Mouse (Mus musculus): ENCODE measurements around the gene Tmed8. TPM values are rescaled to one million over a fixed set of nuclear protein-coding genes. Genes with fewer than 3 reads are reported as not detected.

The Tmed8 gene
- polyA plus RNA-seq, 1 experiment from 2014 or later: 2.1 TPM

GRCm38 (mm10) chr12:87201694-87202093 is 1.4 kb upstream of the Tmed8 start:
- Histone ChIP-seq H3K4me1 (no peaks in the 10 kb centered on the region), H3K4me2 (no peak overlapping the region), H3K27ac (no peak overlapping the region), H3K9me3 (no peaks in the 10 kb centered on the region), H3K9ac (no peak overlapping the region), H3K27me3 (replicated peaks) (no peaks in the 10 kb centered on the region), H3K4me3 (replicated peaks) (no peak overlapping the region), H3K36me3 (no peaks in the 10 kb centered on the region)
- no peak for ATAC-seq (ENCODE audit: insufficient read depth, low FRiP score, low read depth)
- WGBS: 67% methylated on average over 5 of the region's 5 CpGs

GRCm38 (mm10) chr12:87199206-87199972 is 865 bp downstream of the Tmed8 start, which contains the start of gene Samd15:
Samd15 (plus strand) TSS chr12:87199723.
- Histone ChIP-seq H3K9me3 (no peaks in the 10 kb centered on the region), H3K4me2 (peak within 1 kb of the TSS; percentile 95), H3K27me3 (replicated peaks) (no peaks in the 10 kb centered on the region), H3K4me3 (replicated peaks) (peak within 1 kb of the TSS; percentile 88), H3K36me3 (no peaks in the 10 kb centered on the region), H3K4me1 (no peaks in the 10 kb centered on the region), H3K9ac (peak within 1 kb of the TSS; percentile 82), H3K27ac (peak within 1 kb of the TSS; percentile 76)
- peak; percentile 25; the same call in 1 of the 2 replicates for ATAC-seq (ENCODE audit: insufficient read depth, low FRiP score, low read depth)
- WGBS: 1% methylated on average over 37 of the region's 38 CpGs

GRCm38 (mm10) chr12:87198792-87199191 is 1.5 kb downstream of the Tmed8 start:
- no peak for ATAC-seq (ENCODE audit: insufficient read depth, low FRiP score, low read depth)
- H3K27me3 ChIP-seq (replicated peaks): no peaks in the 10 kb centered on the region
- H3K27ac ChIP-seq: no peak overlapping the region
- peak overlapping the region; percentile 88; the same call in 1 of the 2 replicates for H3K4me3 ChIP-seq (replicated peaks)
- no peaks in the 10 kb centered on the region for H3K9me3 ChIP-seq
- H3K4me1 ChIP-seq: no peaks in the 10 kb centered on the region
- 53% methylated on average over 6 of the region's 6 CpGs for WGBS
- H3K36me3 ChIP-seq: no peaks in the 10 kb centered on the region
- H3K4me2 ChIP-seq: peak overlapping the region; percentile 95
- H3K9ac ChIP-seq: no peak overlapping the region

- Histone ChIP-seq H3K4me1 (no peaks in the 10 kb centered on the region), H3K36me3 (no peaks in the 10 kb centered on the region), H3K4me3 (replicated peaks) (no peak overlapping the region), H3K4me2 (no peak overlapping the region), H3K9me3 (no peaks in the 10 kb centered on the region), H3K27ac (no peak overlapping the region), H3K9ac (no peak overlapping the region), H3K27me3 (replicated peaks) (no peaks in the 10 kb centered on the region)
- ATAC-seq (ENCODE audit: insufficient read depth, low FRiP score, low read depth): no peak
Measured at GRCm38 (mm10) chr12:87196310-87196709, 3.9 kb downstream of the Tmed8 start.

- Histone ChIP-seq H3K9ac (no peak overlapping the region), H3K4me3 (replicated peaks) (no peak overlapping the region), H3K4me2 (no peak overlapping the region), H3K9me3 (no peaks in the 10 kb centered on the region), H3K27me3 (replicated peaks) (no peaks in the 10 kb centered on the region), H3K4me1 (no peaks in the 10 kb centered on the region), H3K36me3 (no peaks in the 10 kb centered on the region), H3K27ac (no peak overlapping the region)
- ATAC-seq (ENCODE audit: insufficient read depth, low FRiP score, low read depth): no peak
- WGBS: 40% methylated on average over 1 of the region's 1 CpGs
Measured at GRCm38 (mm10) chr12:87195069-87195468, 5.2 kb downstream of the Tmed8 start.

- Histone ChIP-seq H3K27me3 (replicated peaks) (no peaks in the 10 kb centered on the region), H3K4me3 (replicated peaks) (no peak overlapping the region), H3K9ac (no peak overlapping the region), H3K27ac (no peak overlapping the region), H3K4me2 (no peak overlapping the region), H3K9me3 (no peaks in the 10 kb centered on the region), H3K4me1 (no peaks in the 10 kb centered on the region), H3K36me3 (no peaks in the 10 kb centered on the region)
- WGBS: 80% methylated on average over 3 of the region's 3 CpGs
- no peak for ATAC-seq (ENCODE audit: insufficient read depth, low FRiP score, low read depth)
Measured at GRCm38 (mm10) chr12:87193008-87193407, 7.2 kb downstream of the Tmed8 start.

GRCm38 (mm10) chr12:87177631-87178030 is 22.6 kb downstream of the Tmed8 start:
- Histone ChIP-seq H3K9me3 (no peaks in the 10 kb centered on the region), H3K4me2 (no peak overlapping the region), H3K9ac (no peak overlapping the region), H3K36me3 (0 out of 2 replicates have a peak, but pooled peaks cover under 1% of the 10 kb centered on the region), H3K4me3 (replicated peaks) (no peak overlapping the region), H3K27ac (no peak overlapping the region), H3K27me3 (replicated peaks) (no peaks in the 10 kb centered on the region), H3K4me1 (no peaks in the 10 kb centered on the region)
- ATAC-seq (ENCODE audit: insufficient read depth, low FRiP score, low read depth): no peak
- WGBS: 95% methylated on average over 4 of the region's 4 CpGs

- no peak overlapping the region for H3K4me3 ChIP-seq (replicated peaks)
- no peak overlapping the region for H3K4me2 ChIP-seq
- H3K4me1 ChIP-seq: no peaks in the 10 kb centered on the region
- H3K9me3 ChIP-seq: no peaks in the 10 kb centered on the region
- WGBS: 74% methylated on average over 4 of the region's 4 CpGs
- H3K27ac ChIP-seq: no peak overlapping the region
- H3K9ac ChIP-seq: no peak overlapping the region
- H3K36me3 ChIP-seq: 0 out of 2 replicates have a peak, but pooled peaks cover 3% of the 10 kb centered on the region
- no peaks in the 10 kb centered on the region for H3K27me3 ChIP-seq (replicated peaks)
- ATAC-seq (ENCODE audit: insufficient read depth, low FRiP score, low read depth): no peak
Measured at GRCm38 (mm10) chr12:87175194-87175946, 24.9 kb downstream of the Tmed8 start.

- Histone ChIP-seq H3K4me1 (no peaks in the 10 kb centered on the region), H3K9ac (no peak overlapping the region), H3K9me3 (no peaks in the 10 kb centered on the region), H3K4me3 (replicated peaks) (no peak overlapping the region), H3K4me2 (no peak overlapping the region), H3K36me3 (no peaks in the 10 kb centered on the region), H3K27me3 (replicated peaks) (no peaks in the 10 kb centered on the region), H3K27ac (no peak overlapping the region)
- WGBS: 90% methylated on average over 5 of the region's 5 CpGs
- no peak for ATAC-seq (ENCODE audit: insufficient read depth, low FRiP score, low read depth)
Measured at GRCm38 (mm10) chr12:87160815-87161214, 39.4 kb downstream of the Tmed8 start.

- 73% methylated on average over 1 of the region's 1 CpGs for WGBS
- Histone ChIP-seq H3K9me3 (no peaks in the 10 kb centered on the region), H3K36me3 (peaks cover 4% of the 10 kb centered on the region; the same call in 1 of the 2 replicates), H3K9ac (no peak overlapping the region), H3K27ac (no peak overlapping the region), H3K27me3 (replicated peaks) (no peaks in the 10 kb centered on the region), H3K4me1 (no peaks in the 10 kb centered on the region), H3K4me2 (no peak overlapping the region), H3K4me3 (replicated peaks) (no peak overlapping the region)
- no peak for ATAC-seq (ENCODE audit: insufficient read depth, low FRiP score, low read depth)
Measured at GRCm38 (mm10) chr12:87160310-87160709, 39.9 kb downstream of the Tmed8 start.

GRCm38 (mm10) chr12:87158099-87158498 is 42.2 kb downstream of the Tmed8 start:
- no peak overlapping the region for H3K9ac ChIP-seq
- H3K36me3 ChIP-seq: peaks cover 7% of the 10 kb centered on the region; the same call in 1 of the 2 replicates
- H3K4me2 ChIP-seq: no peak overlapping the region
- WGBS: 55% methylated on average over 7 of the region's 7 CpGs
- peak; percentile 41; the same call in 1 of the 2 replicates for ATAC-seq (ENCODE audit: insufficient read depth, low FRiP score, low read depth)
- H3K9me3 ChIP-seq: no peaks in the 10 kb centered on the region
- H3K27ac ChIP-seq: no peak overlapping the region
- H3K4me1 ChIP-seq: no peaks in the 10 kb centered on the region
- H3K27me3 ChIP-seq (replicated peaks): no peaks in the 10 kb centered on the region
- no peak overlapping the region for H3K4me3 ChIP-seq (replicated peaks)

- peaks cover 7% of the 10 kb centered on the region; the same call in 1 of the 2 replicates for H3K36me3 ChIP-seq
- H3K4me1 ChIP-seq: no peaks in the 10 kb centered on the region
- H3K9ac ChIP-seq: no peak overlapping the region
- H3K9me3 ChIP-seq: no peaks in the 10 kb centered on the region
- H3K27ac ChIP-seq: no peak overlapping the region
- 42% methylated on average over 4 of the region's 4 CpGs for WGBS
- no peak overlapping the region for H3K4me3 ChIP-seq (replicated peaks)
- H3K27me3 ChIP-seq (replicated peaks): no peaks in the 10 kb centered on the region
- ATAC-seq (ENCODE audit: insufficient read depth, low FRiP score, low read depth): peak; percentile 76; the same call in 1 of the 2 replicates
- H3K4me2 ChIP-seq: no peak overlapping the region
Measured at GRCm38 (mm10) chr12:87157361-87157760, 42.9 kb downstream of the Tmed8 start.

Measured in stomach, embryonic 15.5 days (tissue).